Mouse (Mus musculus): Measurements from ENCODE around the gene Pter. TPM values are rescaled to one million over a fixed set of nuclear protein-coding genes. Genes with fewer than 3 reads are reported as not detected.
A peak's percentile ranks its signal among the peaks of the same experiment; 100 is the strongest.

The Pter gene
- polyA plus RNA-seq, 1 experiment from 2014 or later: 7.1 TPM

DNA sequence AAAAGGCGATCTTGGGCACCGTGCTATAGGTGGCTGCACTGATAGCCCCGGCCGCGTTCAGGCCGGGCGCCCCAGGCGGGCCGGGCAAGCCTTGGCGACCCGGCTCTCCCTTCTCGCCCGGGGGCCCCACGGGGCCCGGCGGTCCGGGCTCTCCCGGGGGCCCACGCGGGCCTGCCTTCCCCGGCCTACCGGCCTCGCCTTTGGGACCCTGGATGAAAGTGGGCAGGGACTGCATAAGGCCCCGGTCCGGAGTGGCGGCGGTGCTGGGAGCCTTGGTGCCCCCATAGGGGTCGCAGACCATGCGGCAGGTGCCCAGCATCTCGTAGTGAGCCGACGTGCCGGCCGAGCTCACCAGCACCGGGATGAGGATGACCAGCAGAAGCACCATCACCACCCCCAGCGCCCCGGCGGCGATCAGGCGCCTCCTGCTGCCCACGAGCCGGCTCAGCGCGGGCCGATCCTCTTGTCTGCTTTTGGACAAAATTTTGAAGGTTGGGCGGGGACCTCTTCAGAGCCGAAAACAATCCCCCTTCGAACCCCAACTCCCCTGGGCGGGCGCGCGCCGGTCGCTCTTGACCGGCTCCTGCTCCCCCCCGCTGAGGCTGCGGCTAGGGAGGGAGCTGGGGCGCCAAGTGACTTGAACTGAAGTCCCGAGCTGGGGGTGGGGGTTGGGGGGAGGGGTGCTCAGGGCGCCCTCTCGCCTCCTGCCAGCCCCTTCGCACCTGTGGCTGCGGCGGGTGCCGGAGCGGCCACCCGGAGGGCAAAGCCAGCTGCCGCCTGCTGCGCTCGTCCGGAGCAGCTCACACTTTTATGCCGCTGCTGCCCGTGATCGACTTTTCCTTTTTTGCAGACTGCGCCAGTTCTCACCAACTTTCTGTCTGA is 86.9 kb downstream of the Pter start:
- peak; percentile 67 for ATAC-seq (replicated peaks)
- WGBS: under 1% methylated on average over 71 of the region's 75 CpGs
- peaks cover 27% of the 10 kb centered on the region for H3K4me1 ChIP-seq
- H3K27me3 ChIP-seq: peaks cover 31% of the 10 kb centered on the region
- no peak overlapping the region; the same call in 1 of the 2 replicates for H3K27ac ChIP-seq (replicated peaks)
- H3K9me3 ChIP-seq: no peaks in the 10 kb centered on the region
- peak overlapping the region; percentile 90 for H3K4me2 ChIP-seq (replicated peaks)
- peak overlapping the region; percentile 44 for H3K4me3 ChIP-seq
- peak overlapping the region; percentile 38 for H3K9ac ChIP-seq (replicated peaks)
- no peaks in the 10 kb centered on the region for H3K36me3 ChIP-seq

DNA sequence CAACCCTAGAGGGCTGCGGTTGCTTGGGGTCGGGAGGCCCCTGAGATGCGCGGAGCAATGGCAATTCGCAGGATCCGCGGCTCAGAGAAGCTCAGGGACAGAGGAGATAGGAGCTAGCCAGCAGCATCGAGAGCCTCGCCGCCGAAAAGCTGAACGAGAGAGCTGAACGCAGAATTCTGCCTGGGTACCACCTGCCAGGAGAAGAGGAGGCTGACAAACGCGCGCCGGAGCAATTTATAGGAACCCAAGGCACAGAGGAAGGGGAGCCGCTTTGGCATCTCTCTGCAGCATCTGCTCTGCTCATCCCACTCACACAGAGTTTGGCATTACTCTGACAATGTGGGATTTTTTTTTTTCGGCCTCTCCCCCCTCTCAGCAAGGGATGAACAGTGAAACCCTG is 87.6 kb downstream of the Pter start, which contains the start of gene C1ql3:
C1ql3 (minus strand) TSS at position 335 of the 400 bp plus-strand sequence.
- Histone ChIP-seq H3K27me3 (peaks cover 31% of the 10 kb centered on the region), H3K27ac (replicated peaks) (no peak within 1 kb of the TSS)
- peak; percentile 70 for ATAC-seq (replicated peaks)

GRCm38 (mm10) chr2:13011973-13012372 is 88.1 kb downstream of the Pter start:
- peak overlapping the region; percentile 90 for H3K4me2 ChIP-seq (replicated peaks)
- no peak for ATAC-seq (replicated peaks)
- no peaks in the 10 kb centered on the region for H3K9me3 ChIP-seq
- no peak overlapping the region for H3K27ac ChIP-seq (replicated peaks)
- no peak overlapping the region for H3K9ac ChIP-seq (replicated peaks)
- peaks cover 27% of the 10 kb centered on the region for H3K4me1 ChIP-seq
- H3K27me3 ChIP-seq: peaks cover 31% of the 10 kb centered on the region
- H3K4me3 ChIP-seq: peak overlapping the region; percentile 44; the same call in 1 of the 2 replicates
- WGBS: 39% methylated on average over 3 of the region's 3 CpGs
- H3K36me3 ChIP-seq: no peaks in the 10 kb centered on the region

More for the DNA sequence above, 87.6 kb downstream of the Pter start, which contains the start of gene C1ql3:
- WGBS: under 1% methylated on average over 19 of the region's 19 CpGs
- peak within 1 kb of the TSS; percentile 38 for H3K9ac ChIP-seq (replicated peaks)
- H3K36me3 ChIP-seq: no peaks in the 10 kb centered on the region
- H3K9me3 ChIP-seq: no peaks in the 10 kb centered on the region
- H3K4me3 ChIP-seq: peak within 1 kb of the TSS; percentile 44
- peak within 1 kb of the TSS; percentile 90 for H3K4me2 ChIP-seq (replicated peaks)
- H3K4me1 ChIP-seq: peaks cover 27% of the 10 kb centered on the region

DNA sequence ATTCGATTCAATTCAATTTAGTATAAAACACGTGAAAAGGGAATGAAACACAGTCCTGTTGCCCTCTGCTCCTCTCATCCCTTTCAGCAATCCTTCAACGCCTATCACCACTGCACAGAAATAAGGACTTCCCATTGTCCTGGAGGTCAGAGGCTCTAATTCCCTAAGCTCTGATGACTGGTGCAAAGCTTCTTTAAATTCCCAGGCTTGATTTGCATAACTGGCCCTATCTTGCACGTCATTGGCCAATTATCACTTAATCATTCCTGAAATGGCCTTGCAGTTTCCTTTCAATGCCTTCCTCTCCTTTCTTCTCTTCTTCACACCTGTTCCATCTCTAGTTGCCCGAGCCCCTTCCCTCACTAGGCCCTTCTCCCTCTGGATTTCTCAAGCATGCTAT is 94.5 kb downstream of the Pter start:
- Histone ChIP-seq H3K4me3 (no peak overlapping the region), H3K9me3 (no peaks in the 10 kb centered on the region), H3K4me2 (replicated peaks) (no peak overlapping the region), H3K36me3 (no peaks in the 10 kb centered on the region), H3K27me3 (no peaks in the 10 kb centered on the region), H3K9ac (replicated peaks) (no peak overlapping the region), H3K27ac (replicated peaks) (no peak overlapping the region), H3K4me1 (peaks cover 6% of the 10 kb centered on the region)
- ATAC-seq (replicated peaks): no peak
- 24% methylated on average over 5 of the region's 5 CpGs for WGBS

DNA sequence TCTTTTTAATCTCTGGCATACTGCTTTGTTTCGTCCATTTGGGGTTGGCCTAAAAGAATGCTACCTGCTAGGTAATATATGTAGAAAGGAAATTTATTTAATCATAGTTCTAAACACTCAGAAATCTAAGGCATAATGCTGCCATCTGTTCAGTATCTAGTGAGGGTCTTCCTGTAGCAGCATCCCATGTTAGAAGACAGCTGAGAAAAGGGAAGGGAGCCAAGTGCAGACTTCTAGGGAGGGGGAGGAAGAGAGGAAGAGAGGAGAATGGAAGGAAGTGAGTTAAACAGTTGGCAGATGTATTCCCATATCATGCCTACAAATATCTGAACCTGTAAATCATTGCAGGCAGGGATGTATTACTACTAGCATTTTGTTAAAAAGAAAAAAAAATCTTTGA is 95.0 kb downstream of the Pter start:
- Histone ChIP-seq H3K36me3 (no peaks in the 10 kb centered on the region), H3K9me3 (no peaks in the 10 kb centered on the region), H3K4me2 (replicated peaks) (no peak overlapping the region), H3K4me1 (peaks cover 6% of the 10 kb centered on the region), H3K4me3 (no peak overlapping the region), H3K27ac (replicated peaks) (no peak overlapping the region), H3K9ac (replicated peaks) (no peak overlapping the region), H3K27me3 (no peaks in the 10 kb centered on the region)
- no peak; the same call in 1 of the 2 replicates for ATAC-seq (replicated peaks)
- 72% methylated on average over 1 of the region's 1 CpGs for whole genome bisulfite sequencing

- no peak for ATAC-seq (replicated peaks)
- no peaks in the 10 kb centered on the region for H3K27me3 ChIP-seq
- no peaks in the 10 kb centered on the region for H3K9me3 ChIP-seq
- no peaks in the 10 kb centered on the region for H3K4me1 ChIP-seq
- H3K4me3 ChIP-seq: no peak overlapping the region
- no peak overlapping the region for H3K9ac ChIP-seq (replicated peaks)
- no peaks in the 10 kb centered on the region for H3K36me3 ChIP-seq
- WGBS: 66% methylated on average over 3 of the region's 3 CpGs
- H3K4me2 ChIP-seq (replicated peaks): no peak overlapping the region
- H3K27ac ChIP-seq (replicated peaks): no peak overlapping the region
These were observed 114.9 kb downstream of the Pter start for GRCm38 (mm10) chr2:13038772-13039171.

DNA sequence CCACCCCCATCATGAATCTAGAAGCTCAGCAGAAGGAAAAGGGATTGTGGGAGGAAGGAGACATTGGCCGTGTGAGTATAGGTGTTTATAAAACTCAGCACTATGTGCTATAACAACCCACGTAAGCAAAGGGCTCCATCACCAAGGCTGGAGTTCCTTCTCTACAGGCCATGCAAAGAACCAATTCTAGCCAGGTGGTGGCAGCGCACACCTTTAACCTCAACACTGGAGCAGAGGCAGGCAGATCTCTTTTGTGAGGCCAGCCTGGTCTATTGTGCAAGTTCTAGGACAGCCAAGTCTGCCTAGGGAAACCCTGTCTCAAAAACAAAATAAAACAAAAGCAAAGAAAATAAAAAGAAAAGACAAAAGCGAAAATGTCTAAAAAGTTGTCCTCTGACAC is 115.9 kb downstream of the Pter start:
- Histone ChIP-seq H3K27me3 (no peaks in the 10 kb centered on the region), H3K4me3 (no peak overlapping the region), H3K4me1 (no peaks in the 10 kb centered on the region), H3K9ac (replicated peaks) (no peak overlapping the region), H3K4me2 (replicated peaks) (no peak overlapping the region), H3K36me3 (no peaks in the 10 kb centered on the region), H3K27ac (replicated peaks) (no peak overlapping the region), H3K9me3 (no peaks in the 10 kb centered on the region)
- WGBS: 93% methylated on average over 4 of the region's 4 CpGs
- no peak for ATAC-seq (replicated peaks)

DNA sequence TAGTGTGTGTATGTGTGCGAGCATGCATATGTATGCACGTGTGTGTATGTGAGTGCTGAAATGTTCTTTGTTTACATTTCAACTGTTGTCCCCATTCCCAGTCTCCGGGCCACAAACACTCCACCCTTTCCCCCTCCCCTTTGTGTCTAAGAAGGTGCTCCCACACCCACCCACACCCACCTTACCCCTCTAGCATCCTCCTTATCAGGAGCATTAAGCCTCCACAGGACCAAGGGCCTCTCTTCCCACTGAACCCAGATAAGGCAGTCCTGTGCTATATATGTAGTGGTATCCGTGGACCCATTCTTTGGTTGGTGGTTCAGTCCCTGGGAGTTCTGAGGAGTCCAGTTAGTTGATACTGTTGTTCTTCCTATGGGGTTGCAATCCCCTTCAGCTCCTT is 120.7 kb downstream of the Pter start:
- no peak overlapping the region for H3K4me2 ChIP-seq (replicated peaks)
- no peak overlapping the region for H3K4me3 ChIP-seq
- H3K9ac ChIP-seq (replicated peaks): no peak overlapping the region
- no peaks in the 10 kb centered on the region for H3K36me3 ChIP-seq
- no peak overlapping the region for H3K27ac ChIP-seq (replicated peaks)
- H3K4me1 ChIP-seq: no peaks in the 10 kb centered on the region
- no peaks in the 10 kb centered on the region for H3K9me3 ChIP-seq
- 94% methylated on average over 4 of the region's 4 CpGs for WGBS
- H3K27me3 ChIP-seq: no peaks in the 10 kb centered on the region
- ATAC-seq (replicated peaks): no peak

DNA sequence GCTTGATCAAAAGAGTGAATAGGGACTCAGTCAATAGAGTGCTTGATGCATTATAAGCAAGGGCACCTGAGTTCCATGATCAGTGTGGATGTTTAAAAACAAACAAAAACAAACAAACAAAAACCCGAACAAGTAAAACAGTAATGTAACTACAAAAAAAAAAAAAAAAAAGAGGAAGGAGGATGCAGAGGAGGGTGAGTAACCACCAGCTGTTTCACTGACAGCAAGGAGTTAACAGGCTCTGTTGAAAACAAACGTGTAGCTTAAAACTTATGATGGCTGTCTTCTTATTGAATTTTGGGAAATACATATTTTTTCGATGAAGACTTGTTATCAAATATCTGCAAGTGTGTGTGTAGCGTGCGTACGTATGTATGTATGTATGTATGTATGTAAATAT is 124.8 kb downstream of the Pter start:
- Histone ChIP-seq H3K9ac (replicated peaks) (no peak overlapping the region), H3K27me3 (no peaks in the 10 kb centered on the region), H3K36me3 (no peaks in the 10 kb centered on the region), H3K4me2 (replicated peaks) (no peak overlapping the region), H3K4me3 (no peak overlapping the region), H3K9me3 (no peaks in the 10 kb centered on the region), H3K27ac (replicated peaks) (no peak overlapping the region), H3K4me1 (no peaks in the 10 kb centered on the region)
- ATAC-seq (replicated peaks): no peak
- 89% methylated on average over 6 of the region's 6 CpGs for WGBS

Other genes with a start within 250 kb of the Pter start
- 1.6 and 1.7 TPM in 2 replicates for gene C1ql3, start 87.8 kb downstream of the Pter start, polyA plus RNA-seq (2015; fragmentation: Nextera tagmentation; extraction: Ambion mirVana)

Measured in forebrain, embryonic 15.5 days (tissue).